Mouse (Mus musculus) thymus, adult 2 months (tissue): Measurements from ENCODE around the gene Zfp62.

Experiments
- CTCF ChIP-seq: fragments of 200-500 bp; IDR thresholded peaks from 2 replicates; pipeline ENCODE4 v1.5.1; 2012; ENCODE audit warnings: mild to moderate bottlenecking, control low read depth, low read length, moderate library complexity, borderline replicate concordance; ENCODE audit not compliant: control insufficient read depth, poor library complexity, insufficient read depth; ENCODE audit errors: extremely low read depth
- POLR2A ChIP-seq: fragments of 200-500 bp; IDR thresholded peaks from 2 replicates; pipeline ENCODE4 v1.6.1; 2012; ENCODE audit warnings: mild to moderate bottlenecking, low read length, control low read depth, moderate library complexity; ENCODE audit not compliant: control insufficient read depth, poor library complexity, insufficient read depth; ENCODE audit errors: extremely low read depth

DNA sequence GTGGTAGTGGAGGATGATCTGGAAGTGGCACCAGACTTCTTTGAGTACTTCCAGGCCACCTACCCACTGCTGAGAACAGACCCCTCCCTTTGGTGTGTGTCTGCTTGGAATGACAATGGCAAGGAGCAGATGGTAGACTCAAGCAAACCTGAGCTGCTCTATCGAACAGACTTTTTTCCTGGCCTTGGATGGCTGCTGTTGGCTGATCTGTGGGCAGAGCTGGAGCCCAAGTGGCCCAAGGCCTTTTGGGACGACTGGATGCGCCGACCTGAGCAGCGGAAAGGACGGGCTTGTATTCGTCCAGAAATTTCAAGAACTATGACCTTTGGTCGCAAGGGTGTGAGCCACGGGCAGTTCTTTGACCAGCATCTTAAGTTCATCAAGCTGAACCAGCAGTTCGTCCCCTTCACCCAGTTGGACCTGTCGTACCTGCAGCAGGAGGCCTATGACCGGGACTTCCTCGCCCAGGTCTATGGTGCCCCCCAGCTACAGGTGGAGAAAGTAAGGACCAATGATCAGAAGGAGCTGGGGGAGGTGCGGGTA is 58.3 kb downstream of the Zfp62 start:
- TF ChIP-seq POLR2A (no peak), CTCF (no peak)
